Mouse (Mus musculus): ENCODE measurements at regions not wholly inside any gene's neighbourhood (a gene's known extent, or its start where the extent isn't known, plus 50 kb on each side); places are given as distances from the start of the nearest gene placed in this dataset.

- Histone ChIP-seq H3K27ac (no peak overlapping the region), H3K4me3 (no peak overlapping the region)
- no peak for DNase-seq (ENCODE audit: low spot score in 2 of 2)
- no peak for TF ChIP-seq CTCF (conservative IDR thresholded peaks at IDR 0.05)
Measured at GRCm38 (mm10) chr4:7984814-7985213, 254.0 kb downstream of the Car8 start.

- no peak for DNase-seq (ENCODE audit: low spot score in 2 of 2)
- Histone ChIP-seq H3K27ac (no peak overlapping the region), H3K4me3 (no peak overlapping the region)
- TF ChIP-seq CTCF (conservative IDR thresholded peaks at IDR 0.05): no peak
Measured at GRCm38 (mm10) chr4:7979772-7980351, 259.0 kb downstream of the Car8 start.

- DNase-seq (ENCODE audit: low spot score in 2 of 2): no peak
- Histone ChIP-seq H3K27ac (no peak overlapping the region), H3K4me3 (no peak overlapping the region)
- no peak for TF ChIP-seq CTCF (conservative IDR thresholded peaks at IDR 0.05)
Measured at GRCm38 (mm10) chr4:7977661-7978444, 261.0 kb downstream of the Car8 start.

GRCm38 (mm10) chr4:7970272-7970671 is 268.6 kb downstream of the Car8 start:
- Histone ChIP-seq H3K4me3 (no peak overlapping the region), H3K27ac (no peak overlapping the region)
- no peak for TF ChIP-seq CTCF (conservative IDR thresholded peaks at IDR 0.05)
- no peak for DNase-seq (ENCODE audit: low spot score in 2 of 2)

- DNase-seq (ENCODE audit: low spot score in 2 of 2): no peak
- H3K4me3 ChIP-seq: no peak overlapping the region
- TF ChIP-seq CTCF (conservative IDR thresholded peaks at IDR 0.05): no peak
- no peak overlapping the region for H3K27ac ChIP-seq
Measured at GRCm38 (mm10) chr4:7965663-7966062, 273.2 kb downstream of the Car8 start.

GRCm38 (mm10) chr4:7961521-7962172 is 277.2 kb downstream of the Car8 start:
- H3K27ac ChIP-seq: no peak overlapping the region
- peak; percentile 20 to 29 for DNase-seq (ENCODE audit: low spot score in 2 of 2)
- no peak overlapping the region for H3K4me3 ChIP-seq
- no peak for TF ChIP-seq CTCF (conservative IDR thresholded peaks at IDR 0.05)

GRCm38 (mm10) chr4:7960335-7960734 is 278.5 kb downstream of the Car8 start:
- no peak for DNase-seq (ENCODE audit: low spot score in 2 of 2)
- H3K27ac ChIP-seq: no peak overlapping the region
- H3K4me3 ChIP-seq: no peak overlapping the region
- TF ChIP-seq CTCF (conservative IDR thresholded peaks at IDR 0.05): no peak

GRCm38 (mm10) chr4:7948020-7948419 is 290.8 kb downstream of the Car8 start:
- no peak overlapping the region for H3K27ac ChIP-seq
- DNase-seq (ENCODE audit: low spot score in 2 of 2): no peak
- TF ChIP-seq CTCF (conservative IDR thresholded peaks at IDR 0.05): no peak
- no peak overlapping the region for H3K4me3 ChIP-seq

- no peak overlapping the region for H3K27ac ChIP-seq
- no peak for DNase-seq (ENCODE audit: low spot score in 2 of 2)
- H3K4me3 ChIP-seq: no peak overlapping the region
- TF ChIP-seq CTCF (conservative IDR thresholded peaks at IDR 0.05): no peak
Measured at GRCm38 (mm10) chr4:7921503-7921902, 317.3 kb downstream of the Car8 start.

- no peak overlapping the region for H3K27ac ChIP-seq
- no peak for TF ChIP-seq CTCF (conservative IDR thresholded peaks at IDR 0.05)
- no peak overlapping the region for H3K4me3 ChIP-seq
- no peak for DNase-seq (ENCODE audit: low spot score in 2 of 2)
Measured at GRCm38 (mm10) chr4:7913191-7913590, 325.6 kb downstream of the Car8 start.

- no peak overlapping the region for H3K4me3 ChIP-seq
- DNase-seq (ENCODE audit: low spot score in 2 of 2): no peak
- no peak overlapping the region for H3K27ac ChIP-seq
- TF ChIP-seq CTCF (conservative IDR thresholded peaks at IDR 0.05): no peak
Measured at GRCm38 (mm10) chr4:7912675-7913074, 326.2 kb downstream of the Car8 start.

GRCm38 (mm10) chr4:7903130-7903529 is 335.7 kb downstream of the Car8 start:
- no peak for TF ChIP-seq CTCF (conservative IDR thresholded peaks at IDR 0.05)
- no peak for DNase-seq (ENCODE audit: low spot score in 2 of 2)
- H3K4me3 ChIP-seq: no peak overlapping the region
- H3K27ac ChIP-seq: no peak overlapping the region

- Histone ChIP-seq H3K27ac (no peak overlapping the region), H3K4me3 (no peak overlapping the region)
- DNase-seq (ENCODE audit: low spot score in 2 of 2): peak in 1 of 2 experiments; percentile 42
- TF ChIP-seq CTCF (conservative IDR thresholded peaks at IDR 0.05): no peak
Measured at GRCm38 (mm10) chr4:7894914-7895313, 343.9 kb downstream of the Car8 start.
